ENCODE assay signal across 10 mouse cellular contexts in genomic region chr9:123931761-123932700, GRCm38 (mm10). TPM values are rescaled to one million over a fixed set of nuclear protein-coding genes. Genes with fewer than 3 reads are reported as not detected.
DNase-seq lines count a peak whose midpoint lies in the region; TF ChIP-seq lines count a peak whose summit lies in the region.
"Had no signal": no experiment of that assay in that cellular context is flagged by ENCODE, and none has a peak within 500 bp of the region (broad histone marks: within the 10 kb centered on the region; RNA-seq: fewer than 3 reads in every experiment).

No protein-coding gene starts in this region.

- no peak overlapping the region for H3K4me3 ChIP-seq in thymus, adult 2 months (ENCODE audit: control insufficient read depth, insufficient read depth, low read length)

- H3K27me3 ChIP-seq in thymus, adult 2 months (ENCODE audit: control insufficient read depth, insufficient read depth, low read length) = no peaks in the 10 kb centered on the region

- no peak for TF ChIP-seq CTCF in thymus, adult 2 months (IDR thresholded peaks at IDR 0.05; ENCODE audit: borderline replicate concordance, control insufficient read depth, extremely low read depth, insufficient read depth, low read length, poor library complexity)

- DNase-seq in adrenal gland, adult 2 months = peak; percentile 43
- DNase-seq in adrenal gland, postnatal 25 days = no peak
- peak; percentile 22 for DNase-seq in thymus, adult 2 months
- no peak for DNase-seq in thymus, adult 18-20 months
- peak; percentile 63 for DNase-seq in lung, postnatal 36 days
- DNase-seq in cerebellum, adult 11 months = no peak
- no peak for DNase-seq in cerebellum, postnatal 14 days
- DNase-seq in cerebellum, postnatal 36 days = no peak
- DNase-seq: lung, embryonic 14.5 days had no signal

- no peak overlapping the region; the same call in 1 of the 2 replicates for H3K27ac ChIP-seq in thymus, adult 2 months (ENCODE audit: control insufficient read depth, insufficient read depth, low read length)

- TF ChIP-seq POLR2A in thymus, adult 2 months (IDR thresholded peaks at IDR 0.05; ENCODE audit: control insufficient read depth, extremely low read depth, insufficient read depth, low read length, poor library complexity) = no peak

- no peaks in the 10 kb centered on the region for H3K36me3 ChIP-seq in thymus, adult 2 months (ENCODE audit: control insufficient read depth, insufficient read depth, low read length)

- 39% methylated on average over 6 of the region's 6 CpGs for WGBS in thymus, adult 2 months

- H3K4me1 ChIP-seq in thymus, adult 2 months (replicated peaks; ENCODE audit: control insufficient read depth, insufficient read depth, low read length) = peaks cover 29% of the 10 kb centered on the region

RNA-seq across cellular contexts. Expression of gene Ccr1, which starts 36.5 kb away (rescaled TPM):
- total RNA-seq in adrenal gland, adult 2 months (2021) = 1 to 10 TPM; 1.3 to 1.9 TPM
- polyA plus RNA-seq in adrenal gland, adult 2 months (2012; rRNA removed) = 0.82 and 0.88 TPM in 2 replicates
- total RNA-seq in adrenal gland, postnatal 25 days (2021) = 1.1 and 1.3 TPM in 2 replicates
- polyA plus RNA-seq in thymus, adult 2 months (2012; rRNA removed) = 1.3 and 1.8 TPM in 2 replicates

RNA-seq across cellular contexts. Expression of gene Ccr1l1, which starts 46.2 kb away (rescaled TPM):
- total RNA-seq in adrenal gland, adult 2 months (2021) = not detected
- polyA plus RNA-seq in adrenal gland, adult 2 months (2012; rRNA removed) = not detected in 2 replicates
- total RNA-seq in adrenal gland, postnatal 25 days (2021) = not detected in 2 replicates
- 0.22 TPM in 1 of 2 replicates, not detected in the other for polyA plus RNA-seq in thymus, adult 2 months (2012; rRNA removed)
- total RNA-seq: heart, postnatal 10 days had no signal
- polyA plus RNA-seq: lung, embryonic 14.5 days had no signal

Comparison
In these comparisons a context has a peak if more than half of its experiments do, and no peak if none do; other contexts are left out.
1. DNase-seq: peak in adrenal gland, adult 2 months (single experiment), thymus, adult 2 months (single experiment) and lung, postnatal 36 days (single experiment); none in adrenal gland, postnatal 25 days (single experiment), thymus, adult 18-20 months (0 of 2), cerebellum, adult 11 months (single experiment), cerebellum, postnatal 14 days (0 of 2) and cerebellum, postnatal 36 days (0 of 2).